Mouse (Mus musculus) C3H10T1/2 (cell line): Measurements from ENCODE around the gene Mgea5. TPM values are rescaled to one million over a fixed set of nuclear protein-coding genes. Genes with fewer than 3 reads are reported as not detected.

ENCODE experiments used
- polyA plus RNA-seq, 2 experiments: library from polyadenylated mRNA; unstranded; fragments of >200 nt; fragmentation: generic; extraction: Trizol; gene quantifications; one replicate each; pipeline ENCODE4 v1.2.1; 2012; ENCODE audit warnings: missing spikeins in 2 of 2

Gene Mgea5
- 10 to 100 TPM in 1 of 2 experiments, 1 to 10 TPM in 1; 1.6 to 23.1 TPM for polyA plus RNA-seq

DNA sequence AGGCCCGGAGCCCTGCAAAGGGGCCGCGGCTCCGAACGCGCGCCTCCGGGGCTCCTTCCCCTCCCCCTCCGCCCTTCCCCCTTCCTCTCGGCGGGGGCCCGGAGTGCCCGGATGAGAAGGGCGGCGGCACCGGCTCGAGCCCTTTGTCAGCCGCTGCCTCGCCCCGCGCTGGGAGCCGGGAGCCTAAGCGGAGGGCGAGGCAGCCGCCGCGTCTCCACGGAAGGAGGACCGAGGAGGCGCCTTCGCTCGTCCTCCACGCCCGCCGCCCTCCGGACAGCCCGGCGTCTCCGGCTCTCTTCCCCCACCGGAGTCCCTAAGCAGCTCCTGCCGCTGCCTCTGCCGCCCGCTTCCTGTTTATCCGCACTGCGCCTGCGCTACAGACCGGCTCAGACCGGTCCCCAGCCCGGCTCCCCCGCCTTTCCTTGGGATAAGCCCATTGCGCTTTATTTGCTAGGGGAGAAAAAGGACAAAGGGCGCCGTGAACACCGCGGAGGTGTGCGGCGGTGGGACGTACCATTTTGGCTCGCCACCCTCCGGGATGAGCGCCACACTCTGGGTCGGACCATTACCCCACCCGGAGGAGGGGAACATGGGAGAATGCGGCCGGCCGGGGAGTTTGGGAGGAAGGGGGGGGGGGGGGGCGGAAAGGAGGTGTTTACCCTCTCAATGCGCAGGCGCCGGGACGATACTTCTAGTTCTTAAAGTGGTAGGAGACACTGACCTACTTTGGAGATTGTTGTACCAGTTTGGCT, at the start of gene Mgea5:
Gene Mgea5, minus strand, starts transcription at position 657 of the 752 bp plus-strand sequence.

GRCm38 (mm10) chr19:45815831-45816405, 32.3 kb upstream of the Mgea5 start, which contains the start of gene Kcnip2:
Gene Kcnip2, minus strand, starts transcription at chr19:45816061.

DNA sequence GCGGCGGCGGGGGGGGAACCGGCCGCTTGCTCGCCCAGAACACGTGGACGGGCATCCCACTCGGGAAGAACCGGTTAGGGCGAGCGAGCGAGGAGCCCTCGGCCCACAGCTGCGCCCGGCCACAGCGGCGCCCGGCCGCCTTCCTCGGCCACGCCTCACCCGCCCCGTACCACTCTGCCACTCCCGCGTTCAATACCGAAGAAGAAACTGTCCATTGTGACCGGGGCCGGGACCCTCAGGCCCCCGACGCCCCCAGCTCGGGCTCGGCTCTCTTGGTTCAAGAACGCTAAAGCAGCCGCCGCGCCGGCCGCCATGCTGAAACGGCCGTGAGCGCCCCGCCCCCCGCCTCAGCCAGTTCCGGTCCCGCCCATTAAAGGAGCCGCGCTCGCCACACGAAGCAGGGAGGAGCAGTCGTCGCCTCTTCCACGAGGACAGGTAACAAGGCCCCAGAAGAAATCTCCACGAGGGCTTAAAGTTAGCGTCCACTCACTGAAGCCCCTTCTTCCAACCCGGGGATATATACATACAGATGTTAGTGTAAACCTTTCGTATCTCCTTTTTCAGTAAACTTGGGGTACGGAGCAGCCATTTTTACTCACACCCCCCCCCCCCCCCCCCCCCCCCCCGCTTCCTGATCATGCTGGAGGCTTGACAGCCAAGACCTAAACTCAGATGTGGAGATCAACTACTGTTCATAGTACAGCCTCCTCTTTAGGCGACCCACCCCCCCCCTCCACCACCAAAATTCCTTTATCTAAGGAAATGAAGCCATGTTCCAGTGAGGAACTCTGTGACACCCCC, 34.2 kb downstream of the Mgea5 start, which contains the start of gene Npm3:
Gene Npm3, minus strand, starts transcription at position 349 of the 801 bp plus-strand sequence.

DNA sequence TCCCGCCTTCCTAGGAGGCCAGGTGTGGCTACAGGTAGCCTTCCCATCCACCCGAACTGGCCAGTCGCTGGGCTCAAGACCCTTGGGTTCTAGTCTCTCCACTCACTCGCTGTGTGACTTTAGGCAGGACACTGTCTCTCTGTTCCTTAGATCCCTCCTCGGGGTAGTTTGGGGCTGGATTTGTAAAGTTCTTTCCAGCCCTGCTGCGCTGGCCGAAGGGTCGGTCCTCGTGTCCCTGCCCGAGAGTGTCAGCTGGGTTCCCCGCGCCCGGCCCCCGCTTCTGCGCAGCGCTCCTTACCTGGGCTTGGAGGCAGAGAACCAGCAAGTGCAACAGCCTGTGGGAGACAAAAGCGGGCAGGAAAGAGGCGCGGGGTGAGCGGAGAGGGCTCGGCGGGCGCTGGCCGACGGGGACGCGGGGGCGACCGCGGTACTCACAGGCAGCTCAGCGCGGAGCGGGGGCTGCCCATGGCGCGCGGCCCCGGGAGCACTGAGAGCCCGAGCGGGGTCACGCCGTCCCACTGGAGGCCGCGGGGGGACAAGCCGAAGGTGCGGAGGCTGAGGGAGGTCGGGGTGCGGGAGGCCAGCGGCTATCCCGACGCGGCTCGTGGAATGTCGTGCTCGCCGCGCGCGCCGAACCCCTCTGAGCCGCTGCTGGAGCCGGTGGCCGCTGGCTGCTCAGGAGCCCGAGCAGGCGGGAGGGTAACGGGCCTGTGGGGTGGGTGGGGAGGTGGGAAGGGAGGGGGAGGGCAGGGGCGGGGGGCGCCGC, 41.2 kb downstream of the Mgea5 start, which contains the start of gene Fgf8:
Gene Fgf8, minus strand, starts transcription at position 698 of the 766 bp plus-strand sequence.

Other genes with a start within 250 kb of the Mgea5 start
- 10 to 100 TPM; 13.4 to 18.8 TPM for gene Poll, start 223.3 kb downstream of the Mgea5 start, polyA plus RNA-seq
- gene Gm17018, start 223.2 kb downstream of the Mgea5 start, polyA plus RNA-seq: 10 to 100 TPM; 43.1 to 43.6 TPM
- gene Fbxw4, start 123.5 kb downstream of the Mgea5 start, polyA plus RNA-seq: 10 to 100 TPM; 21.5 to 51.5 TPM
- under 1 TPM in 1 of 2 experiments, not detected in 1; 0.60 TPM for gene Fgf8, start 40.9 kb downstream of the Mgea5 start, polyA plus RNA-seq
- 100 to 1,000 TPM; 141 to 146 TPM for gene Npm3, start 34.2 kb downstream of the Mgea5 start, polyA plus RNA-seq
- under 1 TPM; 0.01 to 0.07 TPM for gene Kcnip2, start 32.2 kb upstream of the Mgea5 start, polyA plus RNA-seq
- gene Armh3, start 214.7 kb upstream of the Mgea5 start, polyA plus RNA-seq: 10 to 100 TPM in 1 of 2 experiments, 1 to 10 TPM in 1; 2.9 to 13.8 TPM
- 10 to 100 TPM; 14.9 to 20.3 TPM for gene Hps6, start 219.7 kb upstream of the Mgea5 start, polyA plus RNA-seq